Mouse (Mus musculus) hindlimb bud, embryonic 11.5 days (tissue): ENCODE measurements around the gene Vmn2r95.
"Not testable (repeated sequence)": the region's sequence is repeated elsewhere in the genome, so short reads cannot be mapped to it uniquely, and the experiment has no call there.

Experiments
- DNase-seq: peaks from one replicate; pipeline ENCODE4 v3.0.0-alpha.2; 2012; ENCODE audit warnings: low read depth, low spot score; ENCODE audit errors: extremely low spot score

Vmn2r95 gene

GRCm38 (mm10) chr17:18423778-18424177, at the start of gene Vmn2r95:
Gene Vmn2r95 (plus strand): TSS chr17:18424078.
- DNase-seq: no peak

GRCm38 (mm10) chr17:18455619-18456140, 31.8 kb downstream of the Vmn2r95 start:
- DNase-seq: no peak

- DNase-seq: not testable (repeated sequence)
These were observed 34.3 kb downstream of the Vmn2r95 start for GRCm38 (mm10) chr17:18458126-18458634.

GRCm38 (mm10) chr17:18462695-18463094, 38.8 kb downstream of the Vmn2r95 start:
- DNase-seq: no peak

- DNase-seq: no peak
These were observed 56.0 kb downstream of the Vmn2r95 start for GRCm38 (mm10) chr17:18479885-18480284.
